Mouse (Mus musculus) small intestine, adult 2 months (tissue): ENCODE measurements around the gene Megf6.

Experiments
- CTCF ChIP-seq: fragments of 200-500 bp; IDR thresholded peaks from 2 replicates; pipeline ENCODE4 v1.5.1; 2012; ENCODE audit warnings: low read depth, mild to moderate bottlenecking, control low read depth, inconsistent platforms, low read length, moderate library complexity, mixed read lengths; ENCODE audit not compliant: insufficient replicate concordance, insufficient read length; ENCODE audit errors: extremely low read depth
- POLR2A ChIP-seq: fragments of 200-500 bp; IDR thresholded peaks from 2 replicates; pipeline ENCODE4 v1.6.1; 2012; ENCODE audit warnings: low read depth, mild to moderate bottlenecking, control low read depth, inconsistent platforms, low read length, moderate library complexity

DNA sequence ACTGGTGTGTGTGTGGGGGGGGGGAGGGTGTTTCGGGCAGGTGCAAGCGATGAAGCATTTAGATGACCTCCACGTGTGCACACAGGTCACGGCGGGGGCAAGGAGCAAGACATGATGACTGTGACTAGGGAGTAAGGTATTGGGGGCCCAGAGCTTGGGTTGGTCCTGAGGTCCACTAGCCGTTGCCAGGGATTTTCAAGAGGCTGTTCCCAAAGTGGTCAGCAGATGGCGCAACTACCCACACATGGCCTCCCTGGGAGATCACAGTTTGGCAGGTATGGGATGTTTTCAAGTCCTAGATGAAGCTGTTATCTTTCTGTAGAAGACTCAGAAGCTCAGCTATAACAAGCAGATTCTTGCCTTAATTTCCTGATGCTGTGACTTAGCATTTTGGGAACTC lies 7.2 kb upstream of the Megf6 start:
- TF ChIP-seq CTCF (peak; percentile 81; the same call in 1 of the 2 replicates), POLR2A (no peak)
